Mouse (Mus musculus): ENCODE measurements around the gene Dgkb. TPM values are rescaled to one million over a fixed set of nuclear protein-coding genes. Genes with fewer than 3 reads are reported as not detected.

Dgkb gene
- polyA plus RNA-seq, 1 experiment from 2014 or later = 5.1 TPM

DNA sequence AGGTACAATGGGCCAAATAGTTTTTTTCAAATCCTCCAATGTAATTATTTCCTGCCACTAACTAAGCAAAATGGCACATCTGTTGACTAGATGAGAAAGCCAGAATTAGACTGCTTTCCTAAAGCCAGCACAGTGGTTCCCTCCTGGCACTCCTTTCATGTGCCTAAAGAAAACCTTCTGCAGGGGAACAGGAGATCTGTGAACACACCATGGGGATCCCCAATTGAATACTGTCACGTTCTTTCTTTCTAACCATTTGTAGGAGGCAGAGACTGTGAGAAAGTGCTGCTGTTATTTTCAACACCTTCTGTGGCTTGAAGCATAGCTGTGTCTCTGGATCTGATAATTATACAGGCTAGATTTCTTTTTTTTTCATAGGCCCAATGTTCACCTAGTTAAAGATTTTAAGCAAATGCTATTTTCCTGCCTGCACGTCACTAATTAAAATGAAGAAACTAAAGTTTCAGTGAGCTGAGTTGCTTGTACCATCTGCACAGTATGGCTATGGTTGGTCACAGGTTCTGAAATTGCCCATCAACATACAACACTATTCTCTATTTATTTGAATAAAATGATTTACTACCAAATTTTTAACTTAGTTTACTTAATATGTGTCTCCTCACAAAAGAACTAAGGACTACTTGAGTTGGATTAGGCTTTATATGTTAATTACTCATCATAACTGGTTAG is 161.1 kb downstream of the Dgkb start:
- Histone ChIP-seq H3K9ac (replicated peaks; ENCODE audit: low read length) (no peak overlapping the region), H3K4me2 (ENCODE audit: low read length) (no peak overlapping the region), H3K9me3 (ENCODE audit: control insufficient read depth, low read length) (no peaks in the 10 kb centered on the region), H3K4me1 (ENCODE audit: control insufficient read depth, insufficient read depth, low read length) (no peaks in the 10 kb centered on the region), H3K36me3 (ENCODE audit: control insufficient read depth, insufficient read depth, low read length) (no peaks in the 10 kb centered on the region), H3K27me3 (ENCODE audit: control insufficient read depth, insufficient read depth, low read length) (no peaks in the 10 kb centered on the region), H3K27ac (replicated peaks; ENCODE audit: low read depth, low read length) (no peak overlapping the region), H3K4me3 (replicated peaks; ENCODE audit: low read depth, low read length) (no peak overlapping the region)
- DNase-seq (peak; percentile 8), ATAC-seq (ENCODE audit: low FRiP score, low TSS enrichment) (no peak)
- WGBS = 49% methylated on average over 2 of the region's 2 CpGs

DNA sequence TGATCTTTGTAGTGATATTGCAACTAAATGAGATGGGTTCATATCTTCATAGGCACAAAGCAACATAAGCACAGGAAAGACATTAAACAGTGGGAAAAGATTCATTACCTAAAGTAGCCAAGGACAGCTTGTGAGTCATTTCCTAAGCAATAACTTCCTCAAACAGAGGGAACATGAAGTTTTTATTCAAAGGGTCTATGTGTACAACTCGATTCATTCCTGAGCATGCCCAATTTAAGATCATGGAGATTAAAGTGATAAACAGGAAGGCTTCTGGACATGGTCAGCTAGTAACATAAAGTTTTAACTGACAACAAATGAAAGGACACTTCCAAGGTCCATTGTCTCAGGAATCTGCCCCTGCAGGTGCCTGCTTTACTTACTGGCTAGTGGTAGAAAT is 167.8 kb downstream of the Dgkb start:
- WGBS = 84% methylated on average over 1 of the region's 1 CpGs
- H3K9me3 ChIP-seq (ENCODE audit: control insufficient read depth, low read length) = no peaks in the 10 kb centered on the region
- H3K4me3 ChIP-seq (replicated peaks; ENCODE audit: low read depth, low read length) = no peak overlapping the region
- no peaks in the 10 kb centered on the region for H3K4me1 ChIP-seq (ENCODE audit: control insufficient read depth, insufficient read depth, low read length)
- H3K36me3 ChIP-seq (ENCODE audit: control insufficient read depth, insufficient read depth, low read length) = no peaks in the 10 kb centered on the region
- H3K9ac ChIP-seq (replicated peaks; ENCODE audit: low read length) = no peak overlapping the region
- DNase-seq (no peak), ATAC-seq (ENCODE audit: low FRiP score, low TSS enrichment) (no peak)
- no peak overlapping the region for H3K27ac ChIP-seq (replicated peaks; ENCODE audit: low read depth, low read length)
- no peaks in the 10 kb centered on the region for H3K27me3 ChIP-seq (ENCODE audit: control insufficient read depth, insufficient read depth, low read length)
- no peak overlapping the region for H3K4me2 ChIP-seq (ENCODE audit: low read length)

DNA sequence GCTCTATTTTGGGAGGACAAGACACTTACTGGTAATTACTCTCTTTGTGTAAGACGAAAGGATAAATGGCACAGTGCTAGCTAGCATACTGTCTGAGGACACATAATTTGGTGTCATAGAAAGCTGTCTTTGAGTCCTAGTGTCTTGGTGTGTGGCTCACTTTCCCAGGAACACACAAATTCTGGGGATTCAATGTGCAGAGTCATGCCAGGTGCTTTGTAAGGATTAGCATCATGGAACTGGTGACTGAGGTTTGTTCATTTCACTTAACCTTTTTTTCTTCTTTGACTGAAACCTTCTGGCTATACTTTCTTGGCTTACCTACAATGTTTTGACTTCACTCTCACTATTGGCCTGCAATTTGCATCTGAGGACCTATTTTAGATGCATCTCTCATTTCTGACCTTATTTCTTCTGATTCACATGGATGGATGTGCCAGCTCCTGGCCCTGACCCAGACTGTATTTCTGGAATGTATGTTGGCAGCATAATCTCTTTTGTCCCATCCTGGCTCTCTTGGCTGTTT is 170.6 kb downstream of the Dgkb start:
- Histone ChIP-seq H3K36me3 (ENCODE audit: control insufficient read depth, insufficient read depth, low read length) (no peaks in the 10 kb centered on the region), H3K27ac (replicated peaks; ENCODE audit: low read depth, low read length) (no peak overlapping the region), H3K9me3 (ENCODE audit: control insufficient read depth, low read length) (no peaks in the 10 kb centered on the region), H3K4me1 (ENCODE audit: control insufficient read depth, insufficient read depth, low read length) (no peaks in the 10 kb centered on the region), H3K4me2 (ENCODE audit: low read length) (no peak overlapping the region), H3K9ac (replicated peaks; ENCODE audit: low read length) (no peak overlapping the region), H3K27me3 (ENCODE audit: control insufficient read depth, insufficient read depth, low read length) (no peaks in the 10 kb centered on the region), H3K4me3 (replicated peaks; ENCODE audit: low read depth, low read length) (no peak overlapping the region)
- DNase-seq (no peak), ATAC-seq (ENCODE audit: low FRiP score, low TSS enrichment) (no peak)
- 68% methylated on average over 1 of the region's 1 CpGs for WGBS

DNA sequence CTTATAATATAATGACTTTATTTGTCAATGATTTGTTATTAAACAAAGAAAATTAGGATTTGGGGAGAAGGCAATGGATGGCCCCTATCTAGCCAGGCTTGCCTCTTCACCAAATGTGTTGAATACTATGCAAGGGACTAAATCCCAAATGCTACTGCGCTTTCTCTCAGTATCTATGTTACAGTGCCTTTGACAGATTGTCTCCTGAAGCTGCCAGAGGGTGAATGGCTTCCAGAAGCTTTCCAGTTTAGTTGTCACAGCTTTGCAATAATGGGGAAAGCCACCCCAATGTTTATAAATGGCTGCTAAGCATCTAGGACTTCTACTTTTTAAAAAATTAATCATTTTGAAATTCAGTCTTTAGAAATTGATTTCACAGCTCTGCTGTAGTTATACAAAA is 175.7 kb downstream of the Dgkb start:
- DNase-seq (no peak), ATAC-seq (ENCODE audit: low FRiP score, low TSS enrichment) (no peak)
- no peaks in the 10 kb centered on the region for H3K9me3 ChIP-seq (ENCODE audit: control insufficient read depth, low read length)
- H3K4me2 ChIP-seq (ENCODE audit: low read length) = no peak overlapping the region
- H3K4me1 ChIP-seq (ENCODE audit: control insufficient read depth, insufficient read depth, low read length) = no peaks in the 10 kb centered on the region
- no peaks in the 10 kb centered on the region for H3K36me3 ChIP-seq (ENCODE audit: control insufficient read depth, insufficient read depth, low read length)
- H3K27ac ChIP-seq (replicated peaks; ENCODE audit: low read depth, low read length) = no peak overlapping the region
- no peak overlapping the region for H3K9ac ChIP-seq (replicated peaks; ENCODE audit: low read length)
- H3K4me3 ChIP-seq (replicated peaks; ENCODE audit: low read depth, low read length) = no peak overlapping the region
- WGBS = 98% methylated on average over 1 of the region's 1 CpGs
- H3K27me3 ChIP-seq (ENCODE audit: control insufficient read depth, insufficient read depth, low read length) = no peaks in the 10 kb centered on the region

DNA sequence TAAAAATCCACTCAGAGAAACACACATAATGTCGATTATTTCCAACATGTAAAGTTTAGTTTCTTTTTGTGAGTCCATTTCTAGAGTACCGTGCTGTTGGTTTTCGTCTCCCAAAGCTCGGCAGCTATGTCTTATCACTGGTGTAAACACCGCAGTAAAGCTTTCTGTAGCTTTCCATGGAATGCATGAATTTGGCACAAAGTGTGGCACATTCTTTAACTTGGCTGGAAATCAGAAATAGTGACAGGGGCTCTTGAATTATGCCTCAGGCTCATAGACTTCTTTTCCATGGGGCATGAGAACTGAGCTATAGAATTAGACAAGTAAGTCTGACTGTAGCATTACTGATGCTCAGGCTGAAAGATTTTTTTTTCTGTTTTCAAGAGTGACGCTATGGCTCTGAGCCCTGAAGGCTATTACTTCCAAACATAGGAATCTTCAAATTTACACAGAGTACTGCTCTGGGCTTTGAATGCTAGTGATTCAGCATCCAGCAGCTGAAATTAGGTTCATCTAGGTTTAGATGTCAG is 179.0 kb downstream of the Dgkb start:
- no peak overlapping the region for H3K27ac ChIP-seq (replicated peaks; ENCODE audit: low read depth, low read length)
- H3K4me1 ChIP-seq (ENCODE audit: control insufficient read depth, insufficient read depth, low read length) = no peaks in the 10 kb centered on the region
- no peak overlapping the region for H3K4me2 ChIP-seq (ENCODE audit: low read length)
- no peaks in the 10 kb centered on the region for H3K36me3 ChIP-seq (ENCODE audit: control insufficient read depth, insufficient read depth, low read length)
- H3K27me3 ChIP-seq (ENCODE audit: control insufficient read depth, insufficient read depth, low read length) = no peaks in the 10 kb centered on the region
- H3K9me3 ChIP-seq (ENCODE audit: control insufficient read depth, low read length) = no peaks in the 10 kb centered on the region
- no peak for DNase-seq
- no peak for ATAC-seq (ENCODE audit: low FRiP score, low TSS enrichment)
- 93% methylated on average over 6 of the region's 6 CpGs for WGBS
- H3K4me3 ChIP-seq (replicated peaks; ENCODE audit: low read depth, low read length) = no peak overlapping the region
- H3K9ac ChIP-seq (replicated peaks; ENCODE audit: low read length) = no peak overlapping the region

DNA sequence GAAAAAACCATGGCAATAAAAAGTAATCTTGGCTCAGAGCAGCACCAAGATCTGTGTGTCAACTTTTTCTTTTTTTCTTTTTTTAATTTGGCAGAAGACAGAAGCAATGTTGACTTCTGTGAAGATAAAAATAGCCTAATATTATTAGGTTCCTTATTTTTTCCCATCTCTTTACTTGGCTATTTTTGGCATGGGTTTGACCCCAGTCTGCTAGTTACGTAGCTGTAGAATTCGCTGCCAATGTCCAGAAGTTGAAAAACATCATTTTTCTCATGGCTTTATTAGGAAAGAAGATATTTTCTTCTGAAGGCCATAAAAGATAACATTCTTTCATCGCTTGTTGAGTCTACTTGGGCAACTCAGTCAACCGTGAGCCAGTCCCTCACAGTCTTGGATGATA is 200.1 kb downstream of the Dgkb start:
- no peak for ATAC-seq (ENCODE audit: low FRiP score, low TSS enrichment)
- Histone ChIP-seq H3K4me3 (replicated peaks; ENCODE audit: low read depth, low read length) (no peak overlapping the region), H3K27ac (replicated peaks; ENCODE audit: low read depth, low read length) (no peak overlapping the region), H3K36me3 (ENCODE audit: control insufficient read depth, insufficient read depth, low read length) (no peaks in the 10 kb centered on the region), H3K9me3 (ENCODE audit: control insufficient read depth, low read length) (no peaks in the 10 kb centered on the region), H3K27me3 (ENCODE audit: control insufficient read depth, insufficient read depth, low read length) (no peaks in the 10 kb centered on the region), H3K4me1 (ENCODE audit: control insufficient read depth, insufficient read depth, low read length) (no peaks in the 10 kb centered on the region), H3K9ac (replicated peaks; ENCODE audit: low read length) (no peak overlapping the region), H3K4me2 (ENCODE audit: low read length) (no peak overlapping the region)
- no peak for DNase-seq
- WGBS = 92% methylated on average over 4 of the region's 4 CpGs

DNA sequence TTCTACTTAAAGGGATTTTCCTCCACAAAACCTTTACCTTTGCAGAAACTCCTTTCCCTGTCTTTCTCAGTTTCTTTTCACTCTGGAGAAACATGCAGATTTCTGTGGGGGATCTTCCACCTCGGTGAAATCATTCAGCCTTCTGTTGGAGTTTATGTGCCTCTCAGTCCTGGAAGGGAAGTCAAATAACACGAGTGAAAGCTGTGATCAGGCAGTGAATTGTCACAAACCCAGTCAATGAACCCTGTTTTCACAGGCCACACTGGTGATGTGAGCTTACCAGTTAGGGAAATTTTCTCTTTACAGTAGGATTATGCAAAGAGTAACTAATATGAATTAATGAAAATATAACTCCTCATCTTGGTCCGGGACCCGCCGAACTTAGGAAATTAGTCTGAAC is 229.7 kb downstream of the Dgkb start:
- Histone ChIP-seq H3K4me2 (ENCODE audit: low read length) (no peak overlapping the region), H3K4me3 (replicated peaks; ENCODE audit: low read depth, low read length) (no peak overlapping the region), H3K9ac (replicated peaks; ENCODE audit: low read length) (no peak overlapping the region), H3K27ac (replicated peaks; ENCODE audit: low read depth, low read length) (no peak overlapping the region), H3K4me1 (ENCODE audit: control insufficient read depth, insufficient read depth, low read length) (no peaks in the 10 kb centered on the region), H3K27me3 (ENCODE audit: control insufficient read depth, insufficient read depth, low read length) (no peaks in the 10 kb centered on the region), H3K9me3 (ENCODE audit: control insufficient read depth, low read length) (no peaks in the 10 kb centered on the region), H3K36me3 (ENCODE audit: control insufficient read depth, insufficient read depth, low read length) (no peaks in the 10 kb centered on the region)
- ATAC-seq (ENCODE audit: low FRiP score, low TSS enrichment) (no peak), DNase-seq (no peak)
- WGBS = 91% methylated on average over 5 of the region's 5 CpGs

DNA sequence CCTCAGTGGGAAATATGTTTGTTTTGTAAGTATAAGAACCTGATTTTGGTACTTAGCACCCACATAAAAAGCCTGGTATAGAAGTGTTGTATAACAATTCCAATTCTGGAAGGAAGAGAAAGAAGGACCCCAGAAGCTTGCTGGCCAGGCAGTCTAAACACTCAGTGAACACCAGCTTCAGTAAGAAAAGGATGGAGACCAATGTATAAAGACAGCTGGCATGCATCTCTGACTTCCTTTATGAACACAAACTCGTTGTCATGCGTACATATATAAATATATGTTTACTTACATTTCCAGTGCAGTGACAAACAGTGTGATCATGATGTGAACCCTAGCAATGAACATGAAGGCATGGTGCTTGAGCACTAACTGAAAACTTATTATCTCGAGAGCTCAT is 270.7 kb downstream of the Dgkb start:
- no peaks in the 10 kb centered on the region for H3K27me3 ChIP-seq (ENCODE audit: control insufficient read depth, insufficient read depth, low read length)
- H3K4me3 ChIP-seq (replicated peaks; ENCODE audit: low read depth, low read length) = no peak overlapping the region
- H3K4me2 ChIP-seq (ENCODE audit: low read length) = no peak overlapping the region
- no peak overlapping the region for H3K9ac ChIP-seq (replicated peaks; ENCODE audit: low read length)
- 92% methylated on average over 3 of the region's 3 CpGs for WGBS
- no peaks in the 10 kb centered on the region for H3K9me3 ChIP-seq (ENCODE audit: control insufficient read depth, low read length)
- H3K4me1 ChIP-seq (ENCODE audit: control insufficient read depth, insufficient read depth, low read length) = no peaks in the 10 kb centered on the region
- no peaks in the 10 kb centered on the region for H3K36me3 ChIP-seq (ENCODE audit: control insufficient read depth, insufficient read depth, low read length)
- ATAC-seq (ENCODE audit: low FRiP score, low TSS enrichment) (no peak), DNase-seq (no peak)
- no peak overlapping the region for H3K27ac ChIP-seq (replicated peaks; ENCODE audit: low read depth, low read length)

DNA sequence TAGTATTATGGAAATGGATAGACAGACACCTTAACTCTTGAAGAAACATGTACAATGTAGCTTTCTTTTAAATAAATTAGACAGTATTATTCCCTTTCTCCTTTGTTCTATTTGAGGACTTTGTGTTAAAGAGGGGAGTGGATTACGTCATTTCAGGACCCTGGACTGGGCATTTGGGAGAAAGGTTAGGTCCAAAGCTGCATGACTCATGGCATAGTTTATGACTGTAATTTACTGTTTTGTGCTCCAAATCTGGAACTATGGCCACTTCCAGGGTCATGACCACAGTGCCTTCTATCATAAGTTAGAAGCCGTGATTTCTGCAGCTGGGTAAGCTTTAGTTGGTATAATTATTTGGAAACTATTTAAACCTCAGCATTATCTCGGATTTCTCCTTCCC is 294.4 kb downstream of the Dgkb start:
- no peak overlapping the region for H3K4me2 ChIP-seq (ENCODE audit: low read length)
- H3K27ac ChIP-seq (replicated peaks; ENCODE audit: low read depth, low read length) = no peak overlapping the region
- H3K9me3 ChIP-seq (ENCODE audit: control insufficient read depth, low read length) = no peaks in the 10 kb centered on the region
- 85% methylated on average over 3 of the region's 3 CpGs for WGBS
- H3K9ac ChIP-seq (replicated peaks; ENCODE audit: low read length) = no peak overlapping the region
- DNase-seq = no peak
- no peak for ATAC-seq (ENCODE audit: low FRiP score, low TSS enrichment)
- H3K27me3 ChIP-seq (ENCODE audit: control insufficient read depth, insufficient read depth, low read length) = no peaks in the 10 kb centered on the region
- no peaks in the 10 kb centered on the region for H3K4me1 ChIP-seq (ENCODE audit: control insufficient read depth, insufficient read depth, low read length)
- H3K36me3 ChIP-seq (ENCODE audit: control insufficient read depth, insufficient read depth, low read length) = no peaks in the 10 kb centered on the region
- H3K4me3 ChIP-seq (replicated peaks; ENCODE audit: low read depth, low read length) = no peak overlapping the region
